Mouse (Mus musculus): ENCODE data around the gene Slain2. TPM values are rescaled to one million over a fixed set of nuclear protein-coding genes. Genes with fewer than 3 reads are reported as not detected.

The Slain2 gene
- total and polyA plus RNA-seq, 3 experiments, result 11.0 to 34.6 (median 27.5) TPM

DNA sequence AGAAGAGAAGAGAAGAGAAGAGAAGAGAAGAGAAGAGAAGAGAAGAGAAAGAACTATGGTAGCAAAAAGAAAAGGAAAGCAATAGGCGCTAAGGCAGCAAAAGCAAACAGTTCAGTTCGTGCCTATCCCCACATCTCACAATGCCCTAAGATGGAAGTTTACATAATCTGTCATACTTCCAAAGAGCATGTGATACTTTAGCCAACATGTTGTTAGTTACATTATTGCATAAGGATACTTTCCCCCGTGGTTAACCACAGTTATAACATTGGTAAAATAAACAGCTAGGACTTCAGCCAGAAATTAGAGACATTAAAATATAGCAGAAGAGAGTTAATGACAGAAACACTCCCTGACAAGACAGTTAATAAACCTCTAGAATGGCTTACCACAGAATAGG is 30.4 kb upstream of the Slain2 start:
- dilution Hi-C loops (cut with MboI; ENCODE audit: extremely low pct_ligation_motif_present, extremely low pct_unique_long_range_greater_than_20kb, low sequenced_read_pairs) (no loop called here), in situ Hi-C loops (cut with MboI; ENCODE audit: low pct_ligation_motif_present, low pct_unique_long_range_greater_than_20kb, low sequenced_read_pairs) (no loop called here)
- no peaks in the 10 kb centered on the region for H3K79me2 ChIP-seq (replicated peaks; ENCODE audit: control insufficient read depth, extremely low read depth, insufficient read depth, poor library complexity, severe bottlenecking)
- no peak overlapping the region for H3K4me3 ChIP-seq (replicated peaks in 1 of 3; ENCODE audit: low read depth in 2 of 3, low read length in 2 of 3, poor library complexity in 1 of 3)
- H3K4me1 ChIP-seq (ENCODE audit: control insufficient read depth in 1 of 2, insufficient read depth in 2 of 2), result no peaks in the 10 kb centered on the region
- H3K9ac ChIP-seq (ENCODE audit: insufficient read depth, low read depth), result no peak overlapping the region
- no peak for TF ChIP-seq POLR2AphosphoS2 (IDR thresholded peaks at IDR 0.05; ENCODE audit: low read depth, low read length)
- no peak for TF ChIP-seq BHLHE40 (IDR thresholded peaks at IDR 0.05; ENCODE audit: low read depth, low read length)
- TF ChIP-seq ETS1 (conservative IDR thresholded peaks at IDR 0.05; ENCODE audit: low read depth, low read length), result no peak
- TF ChIP-seq TCF12 (IDR thresholded peaks at IDR 0.05; ENCODE audit: low read depth, low read length), result no peak
- H3K9me3 ChIP-seq (replicated peaks; ENCODE audit: low read length), result no peaks in the 10 kb centered on the region
- H3K36me3 ChIP-seq (replicated peaks in 1 of 2; ENCODE audit: control insufficient read depth in 1 of 2, insufficient read depth in 1 of 2, low read length in 1 of 2), result no peaks in the 10 kb centered on the region
- no peak for DNase-seq (ENCODE audit: extremely low read depth)
- no peak overlapping the region for H3K4me2 ChIP-seq (ENCODE audit: insufficient read depth, low read depth, poor library complexity, severe bottlenecking)
- H3K27ac ChIP-seq (ENCODE audit: insufficient read depth, low read depth), result no peak overlapping the region
- no peaks in the 10 kb centered on the region for H3K27me3 ChIP-seq (replicated peaks)

DNA sequence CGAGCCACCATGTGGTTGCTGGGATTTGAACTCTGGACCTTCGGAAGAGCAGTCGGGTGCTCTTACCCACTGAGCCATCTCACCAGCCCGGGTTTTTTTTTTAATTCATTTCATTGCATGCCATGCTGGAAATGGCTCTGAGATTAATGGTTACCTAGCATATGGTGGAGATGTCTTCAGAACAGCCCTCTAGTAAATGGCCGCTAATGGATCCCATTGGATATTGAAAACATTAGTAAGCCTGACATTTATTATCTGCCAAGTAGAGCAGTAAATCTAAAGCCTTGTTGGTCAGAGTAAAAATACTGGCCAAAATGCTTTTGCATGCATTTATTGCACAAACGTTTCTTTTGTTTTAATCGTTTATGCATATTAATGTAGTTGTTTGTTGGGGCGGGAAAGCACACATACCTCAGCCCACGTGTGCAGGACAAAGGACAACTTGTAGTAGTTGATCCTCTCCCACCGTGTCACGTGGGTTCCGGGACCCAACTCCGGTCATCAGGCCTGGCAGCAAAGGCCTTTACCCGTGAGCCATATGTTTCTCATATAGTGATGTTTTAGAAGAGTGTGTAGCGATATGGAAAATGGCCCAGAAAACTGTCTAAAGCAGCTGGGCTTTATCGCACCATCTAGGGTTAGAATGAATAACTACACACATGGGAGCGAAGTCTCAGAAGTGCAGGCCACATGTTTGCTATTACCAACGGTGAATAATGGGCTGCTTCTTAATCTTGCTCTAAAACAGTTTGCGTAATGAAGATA is 27.5 kb upstream of the Slain2 start:
- no peak for TF ChIP-seq NRF1 (IDR thresholded peaks at IDR 0.05; ENCODE audit: low read depth, low read length)
- TF ChIP-seq POLR2A (IDR thresholded peaks at IDR 0.05; ENCODE audit: low read depth, low read length), result no peak
- no peak for TF ChIP-seq JUN (IDR thresholded peaks at IDR 0.05; ENCODE audit: insufficient read depth, low read depth, low read length)
- TF ChIP-seq CHD1 (IDR thresholded peaks at IDR 0.05; ENCODE audit: low read depth, low read length), result no peak
- TF ChIP-seq JUND (conservative IDR thresholded peaks at IDR 0.05; ENCODE audit: low read depth, low read length), result no peak
- TF ChIP-seq CTCF (conservative IDR thresholded peaks at IDR 0.05 in 1 of 2, IDR thresholded peaks at IDR 0.05 in 1 of 2; ENCODE audit: low read depth in 2 of 2, low read length in 2 of 2), result no peak
- TF ChIP-seq SMC3 (IDR thresholded peaks at IDR 0.05; ENCODE audit: low read depth, low read length), result no peak
- no peak for TF ChIP-seq MAX (IDR thresholded peaks at IDR 0.05; ENCODE audit: low read length)
- TF ChIP-seq POLR2AphosphoS2 (IDR thresholded peaks at IDR 0.05; ENCODE audit: low read depth, low read length), result no peak
- TF ChIP-seq RCOR1 (conservative IDR thresholded peaks at IDR 0.05; ENCODE audit: low read depth, low read length), result no peak
- TF ChIP-seq GABPA (IDR thresholded peaks at IDR 0.05; ENCODE audit: insufficient replicate concordance, low read depth, low read length), result no peak
- TF ChIP-seq UBTF (IDR thresholded peaks at IDR 0.05; ENCODE audit: low read depth, low read length), result no peak
- TF ChIP-seq ZMIZ1 (IDR thresholded peaks at IDR 0.05; ENCODE audit: low read depth, low read length), result no peak
- no peak for TF ChIP-seq USF1 (IDR thresholded peaks at IDR 0.05; ENCODE audit: low read depth, low read length)
- no peak for TF ChIP-seq MYC (IDR thresholded peaks at IDR 0.05; ENCODE audit: low read depth, low read length)
- Histone ChIP-seq H3K9ac (ENCODE audit: insufficient read depth, low read depth) (no peak overlapping the region), H3K4me2 (ENCODE audit: insufficient read depth, low read depth, poor library complexity, severe bottlenecking) (no peak overlapping the region), H3K9me3 (replicated peaks; ENCODE audit: low read length) (no peaks in the 10 kb centered on the region), H3K4me1 (ENCODE audit: control insufficient read depth in 1 of 2, insufficient read depth in 2 of 2) (peaks cover 0 to 1% of the 10 kb centered on the region in 2 experiments; a peak in 1 of 4 replicates), H3K27me3 (replicated peaks) (no peaks in the 10 kb centered on the region), H3K79me2 (replicated peaks; ENCODE audit: control insufficient read depth, extremely low read depth, insufficient read depth, poor library complexity, severe bottlenecking) (no peaks in the 10 kb centered on the region), H3K27ac (ENCODE audit: insufficient read depth, low read depth) (no peak overlapping the region), H3K4me3 (replicated peaks in 1 of 3; ENCODE audit: low read depth in 2 of 3, low read length in 2 of 3, poor library complexity in 1 of 3) (no peak overlapping the region), H3K36me3 (replicated peaks in 1 of 2; ENCODE audit: control insufficient read depth in 1 of 2, insufficient read depth in 1 of 2, low read length in 1 of 2) (no peaks in the 10 kb centered on the region)
- dilution Hi-C loops (cut with MboI; ENCODE audit: extremely low pct_ligation_motif_present, extremely low pct_unique_long_range_greater_than_20kb, low sequenced_read_pairs), result no loop called here
- in situ Hi-C loops (cut with MboI; ENCODE audit: low pct_ligation_motif_present, low pct_unique_long_range_greater_than_20kb, low sequenced_read_pairs), result no loop called here
- DNase-seq (ENCODE audit: extremely low read depth), result no peak
